Mouse (Mus musculus) megakaryocyte-erythroid progenitor cell, adult 5-6 weeks (primary cell): ENCODE data around the gene Ccdc63. TPM values are rescaled to one million over a fixed set of nuclear protein-coding genes. Genes with fewer than 3 reads are reported as not detected.

Experiments
- ATAC-seq: replicated peaks from 2 replicates; pipeline ENCODE4 v1.8.0; 2016; ENCODE audit warnings: mild to moderate bottlenecking, inconsistent platforms; ENCODE audit not compliant: severe bottlenecking, poor library complexity, low FRiP score, low TSS enrichment
- total RNA-seq, 2 experiments: library from RNA; stranded (forward) in 1 of 2; stranded (reverse) in 1 of 2; fragments of 200-1000, 215-1000 nt in 1 of 2; fragments of >200 nt in 1 of 2; fragmentation: Nextera tagmentation in 1 of 2; gene quantifications; 2 replicates each; pipeline ENCODE4 v1.2.3; 2014 to 2017

Ccdc63 gene
- total RNA-seq, 2 experiments from 2014 or later: 1.4 TPM; not detected in 1

GRCm38 (mm10) chr5:122094439-122094838 is 46.2 kb downstream of the Ccdc63 start:
- ATAC-seq: no peak

- ATAC-seq: no peak
Measured at GRCm38 (mm10) chr5:122093734-122094133, 46.9 kb downstream of the Ccdc63 start.

DNA sequence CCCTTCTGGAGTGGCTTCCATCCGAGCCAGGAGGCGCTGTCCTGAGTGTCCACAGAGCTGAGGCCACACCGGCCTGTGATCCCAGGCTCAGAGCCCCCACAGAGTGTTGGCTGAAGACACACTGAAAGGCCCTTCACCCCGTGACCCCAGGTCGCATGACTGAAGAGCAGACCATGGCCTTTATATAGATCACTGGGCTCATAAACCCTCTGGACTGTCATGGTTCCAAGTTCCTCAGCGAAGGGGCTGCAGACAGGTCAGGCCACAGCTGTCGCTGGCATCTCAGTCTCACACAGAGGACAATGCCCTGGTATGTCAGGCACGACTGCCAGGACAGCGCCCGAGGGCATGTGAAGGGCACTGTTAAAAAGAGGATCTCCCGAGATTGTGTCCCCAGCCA is 47.8 kb downstream of the Ccdc63 start:
- no peak for ATAC-seq

- peak; percentile 82 for ATAC-seq
Measured at GRCm38 (mm10) chr5:122091070-122091469, 49.6 kb downstream of the Ccdc63 start.

- ATAC-seq: no peak
Measured at GRCm38 (mm10) chr5:122089664-122090063, 51.0 kb downstream of the Ccdc63 start.

DNA sequence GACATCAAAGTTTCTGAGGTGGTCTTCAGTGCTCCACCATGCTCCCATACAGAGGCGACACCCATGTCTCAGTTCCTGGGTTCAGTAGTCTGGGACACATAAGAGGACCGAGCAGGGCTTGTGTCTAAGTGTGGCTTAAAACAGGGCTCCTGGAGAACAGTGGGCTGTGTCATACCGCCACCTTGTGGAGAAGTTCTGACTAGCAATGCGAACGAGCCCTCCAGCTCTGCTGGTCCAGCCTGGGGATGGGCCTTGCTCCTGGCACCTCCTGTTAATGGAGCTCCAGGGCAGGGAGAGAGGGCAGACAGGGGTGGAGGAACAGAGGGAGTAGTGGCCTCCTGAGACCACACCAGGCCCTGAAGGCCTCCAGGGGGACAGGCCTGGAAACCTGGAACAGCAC is 51.7 kb downstream of the Ccdc63 start:
- ATAC-seq: peak; percentile 77

- no peak for ATAC-seq
Measured at GRCm38 (mm10) chr5:122086121-122086520, 54.5 kb downstream of the Ccdc63 start.

GRCm38 (mm10) chr5:122085291-122085690 is 55.3 kb downstream of the Ccdc63 start:
- ATAC-seq: no peak

GRCm38 (mm10) chr5:122084470-122084869 is 56.2 kb downstream of the Ccdc63 start:
- no peak for ATAC-seq

GRCm38 (mm10) chr5:122083282-122083681 is 57.3 kb downstream of the Ccdc63 start:
- ATAC-seq: no peak

GRCm38 (mm10) chr5:122081471-122081870 is 59.2 kb downstream of the Ccdc63 start:
- no peak for ATAC-seq

DNA sequence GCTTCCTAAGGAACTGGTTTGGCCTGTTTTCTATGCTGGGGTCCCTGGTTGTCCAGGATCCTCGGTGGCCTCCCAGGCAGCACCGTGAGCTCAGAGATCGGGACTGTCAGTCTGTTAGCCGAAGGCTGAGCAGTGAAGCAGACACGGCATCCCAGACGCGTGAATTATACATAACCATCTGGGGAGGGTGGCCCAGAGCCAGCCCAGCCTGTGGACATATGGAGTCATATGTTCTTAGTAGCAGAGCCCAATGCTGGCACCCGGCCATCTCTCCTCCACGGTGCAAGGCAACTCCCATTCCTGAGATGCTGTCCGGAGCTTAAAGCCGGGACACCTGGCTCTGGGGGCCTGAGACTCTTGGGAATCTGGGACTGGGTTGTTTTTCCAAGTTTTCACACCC is 59.7 kb downstream of the Ccdc63 start:
- no peak for ATAC-seq

GRCm38 (mm10) chr5:122079796-122080195 is 60.8 kb downstream of the Ccdc63 start:
- ATAC-seq: no peak

DNA sequence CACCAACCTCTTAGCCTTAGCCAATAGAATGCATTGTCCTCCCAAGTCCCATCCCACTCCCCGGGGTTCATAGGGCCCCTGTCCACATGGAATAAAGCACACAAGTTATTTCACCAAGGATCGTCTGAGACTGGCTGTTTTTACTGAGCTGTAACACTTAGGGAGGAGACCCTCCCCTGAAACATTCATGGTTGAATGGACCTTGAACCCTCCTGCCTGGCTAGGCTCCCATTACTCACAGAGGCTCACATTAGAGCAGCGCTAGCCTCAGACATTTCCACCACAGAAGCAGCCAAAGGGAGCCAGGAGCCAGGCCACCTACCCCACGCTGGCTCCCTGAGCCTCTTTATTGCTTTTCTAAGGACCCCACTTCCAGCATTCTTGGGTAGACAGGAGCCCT is 63.4 kb downstream of the Ccdc63 start:
- no peak for ATAC-seq

DNA sequence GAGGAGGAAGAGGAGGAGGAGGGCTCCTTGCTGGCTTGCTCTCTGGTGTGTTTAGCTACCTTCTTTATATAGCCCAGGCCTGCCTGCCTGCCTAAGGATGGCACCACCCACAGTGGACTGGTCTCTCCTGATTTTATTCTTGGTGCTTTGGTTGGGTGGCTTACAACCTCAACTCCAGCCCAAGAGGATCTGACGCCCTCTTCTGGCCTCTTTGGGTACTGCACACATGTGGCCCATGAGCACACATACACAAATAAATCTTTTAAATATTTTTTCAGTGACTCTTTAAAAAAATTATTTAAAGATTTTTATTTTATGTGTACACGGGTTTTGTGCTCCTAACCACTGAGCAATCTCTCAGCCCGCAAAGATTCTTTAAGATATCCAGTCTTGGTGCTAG is 64.9 kb downstream of the Ccdc63 start:
- no peak for ATAC-seq

- no peak for ATAC-seq
Measured at GRCm38 (mm10) chr5:122071997-122072396, 68.6 kb downstream of the Ccdc63 start.

- no peak for ATAC-seq
Measured at GRCm38 (mm10) chr5:122070963-122071800, 69.4 kb downstream of the Ccdc63 start.

DNA sequence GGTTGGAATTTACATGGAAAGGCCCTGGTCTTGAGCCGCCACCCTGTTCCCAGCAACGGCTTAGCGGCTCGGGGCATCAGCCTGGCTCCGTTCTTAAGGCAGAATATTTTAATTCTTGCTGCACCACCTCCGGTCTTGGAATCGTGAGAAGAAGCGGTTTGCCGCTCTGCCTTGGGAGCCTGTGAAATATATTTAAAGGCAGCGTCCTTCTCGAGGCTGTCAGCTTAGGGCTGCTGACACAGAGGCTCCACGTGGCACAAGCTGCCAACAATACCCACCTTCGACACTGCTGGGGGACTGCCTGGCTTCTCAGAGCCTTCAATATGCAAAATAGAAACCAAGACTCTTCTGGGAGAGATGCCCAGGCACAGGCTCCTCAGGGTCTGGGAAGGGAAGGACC is 72.1 kb downstream of the Ccdc63 start:
- no peak for ATAC-seq

DNA sequence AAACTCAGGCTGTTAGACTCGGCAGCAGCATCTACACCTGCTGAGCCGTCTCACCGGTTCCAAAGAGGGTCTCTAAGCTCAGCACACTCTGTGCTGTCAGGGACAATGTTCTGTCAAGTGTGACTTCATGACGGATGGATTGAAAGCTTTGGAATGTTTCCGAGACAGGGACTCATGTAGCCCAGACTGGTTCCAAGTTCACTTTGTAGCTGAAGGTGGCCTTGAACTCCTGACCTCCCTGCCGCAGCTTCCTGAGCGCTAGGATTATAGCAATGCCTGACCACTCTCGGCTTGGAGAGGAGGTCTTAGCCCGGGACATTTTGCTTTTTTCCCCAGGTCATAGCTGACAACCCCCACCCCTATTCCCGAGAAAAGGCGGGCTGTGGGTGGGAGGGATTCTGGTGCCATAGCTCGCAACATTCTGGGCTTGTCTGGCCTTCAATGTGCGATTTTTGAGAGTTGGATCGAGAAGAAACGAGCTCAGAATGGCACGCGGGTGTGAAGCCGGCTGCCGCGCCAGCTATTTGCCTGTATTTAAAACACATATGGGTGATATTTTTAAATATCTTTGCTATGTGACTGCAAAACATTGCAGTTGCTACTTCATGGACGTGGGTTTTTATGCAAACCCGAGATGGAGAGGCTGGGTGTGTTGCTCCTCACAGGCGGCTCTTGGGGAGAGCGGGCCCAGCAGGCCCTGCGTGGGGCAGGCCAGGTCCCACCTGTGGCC is 77.3 kb downstream of the Ccdc63 start:
- ATAC-seq: no peak

DNA sequence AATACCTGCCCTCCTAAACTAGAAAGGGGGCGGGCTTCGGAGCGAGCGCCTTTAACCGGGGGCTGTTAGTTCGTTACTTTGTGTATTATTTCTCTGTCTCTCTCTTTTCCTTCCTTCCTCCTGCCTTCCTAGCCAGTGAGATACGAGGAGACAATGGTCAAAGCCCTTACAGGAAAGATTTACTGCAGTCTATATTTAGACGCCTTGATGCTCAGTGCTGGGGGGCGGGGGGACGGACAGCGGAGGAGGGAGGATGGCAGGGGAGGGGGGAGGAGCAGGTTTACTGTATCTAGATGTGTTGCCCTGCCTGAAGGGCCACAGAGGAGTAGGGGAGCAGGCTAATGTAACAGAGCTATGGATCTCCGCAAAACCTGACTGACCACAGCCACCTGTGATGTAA is 78.1 kb downstream of the Ccdc63 start:
- no peak for ATAC-seq
